Comparison of ENCODE assay signal across 23 mouse cellular contexts in genomic region chr3:69142372-69142994, GRCm38 (mm10). TPM values are rescaled to one million over a fixed set of nuclear protein-coding genes. Genes with fewer than 3 reads are reported as not detected.
DNase-seq lines count a peak whose midpoint lies in the region; ATAC-seq and TF ChIP-seq lines count a peak whose summit lies in the region.
"Had no signal": no experiment of that assay in that cellular context is flagged by ENCODE, and none has a peak within 500 bp of the region (broad histone marks: within the 10 kb centered on the region; RNA-seq: fewer than 3 reads in every experiment).

No protein-coding gene starts in this region.

- no peak overlapping the region for H3K4me2 ChIP-seq in stomach, postnatal 0 days (replicated peaks; ENCODE audit: low read depth)
- H3K4me2 ChIP-seq: embryonic facial prominence, embryonic 13.5 days; limb, embryonic 15.5 days; midbrain, embryonic 13.5 days; neural tube, embryonic 15.5 days; stomach, embryonic 15.5 days had no signal

- TF ChIP-seq EP300 in stomach, postnatal 0 days (optimal IDR thresholded peaks at IDR 0.05), result no peak

- H3K9ac ChIP-seq in stomach, postnatal 0 days (ENCODE audit: low read length), result no peak overlapping the region
- H3K9ac ChIP-seq: embryonic facial prominence, embryonic 13.5 days; limb, embryonic 15.5 days; midbrain, embryonic 13.5 days; neural tube, embryonic 15.5 days; stomach, embryonic 15.5 days had no signal

- no peak overlapping the region for H3K4me3 ChIP-seq in stomach, postnatal 0 days (ENCODE audit: low read depth, low read length)
- H3K4me3 ChIP-seq: embryonic facial prominence, embryonic 13.5 days; hindbrain, embryonic 10.5 days; limb, embryonic 15.5 days; midbrain, embryonic 13.5 days; neural tube, embryonic 15.5 days; stomach, embryonic 15.5 days had no signal

- no peaks in the 10 kb centered on the region for H3K27me3 ChIP-seq in stomach, postnatal 0 days (ENCODE audit: control insufficient read depth, insufficient read depth, low read length)
- H3K27me3 ChIP-seq: embryonic facial prominence, embryonic 13.5 days; limb, embryonic 15.5 days; midbrain, embryonic 13.5 days; neural tube, embryonic 15.5 days; Patski; stomach, embryonic 15.5 days had no signal

- no peak overlapping the region for H3K27ac ChIP-seq in stomach, postnatal 0 days (replicated peaks)
- H3K27ac ChIP-seq: embryonic facial prominence, embryonic 13.5 days; hindbrain, embryonic 10.5 days; hindbrain, postnatal 0 days; limb, embryonic 15.5 days; macrophage; midbrain, embryonic 13.5 days; neural tube, embryonic 15.5 days; stomach, embryonic 15.5 days had no signal

- H3K4me1 ChIP-seq in stomach, postnatal 0 days (replicated peaks; ENCODE audit: control insufficient read depth, insufficient read depth), result no peaks in the 10 kb centered on the region
- H3K4me1 ChIP-seq: embryonic facial prominence, embryonic 13.5 days; hindbrain, embryonic 10.5 days; limb, embryonic 15.5 days; midbrain, embryonic 13.5 days; neural tube, embryonic 15.5 days; stomach, embryonic 15.5 days had no signal

- peak; percentile 30 for DNase-seq in adrenal gland, postnatal 14 days
- no peak for DNase-seq in adrenal gland, postnatal 4 days (ENCODE audit: low spot score in 2 of 2)
- DNase-seq in lung, postnatal 36 days, result peak; percentile 26
- no peak for DNase-seq in lung, postnatal 14 days
- DNase-seq in fat pad, adult 2 months (ENCODE audit: extremely low read depth, low read depth, low spot score), result peak; percentile 80
- DNase-seq in stomach, postnatal 0 days (ENCODE audit: low spot score), result no peak
- no peak for DNase-seq in testis, postnatal 14 days (ENCODE audit: low spot score)
- DNase-seq: cerebellum, postnatal 10 days; kidney, adult 9 months; kidney, postnatal 25 days; right cerebral cortex, postnatal 25 days had no signal

- ATAC-seq in neutrophil, adult 5-6 weeks (ENCODE audit: extremely low read depth, insufficient number of reproducible peaks, low FRiP score, poor library complexity, severe bottlenecking), result peak; percentile 30; the same call in 1 of the 2 replicates
- no peak for ATAC-seq in stomach, postnatal 0 days (ENCODE audit: low FRiP score, low TSS enrichment)
- ATAC-seq: activated CD4-positive, CD25-positive, alpha-beta regulatory T cell, adult 4 months; forebrain, embryonic 16.5 days; hindbrain, postnatal 0 days; midbrain, embryonic 13.5 days; Patski had no signal

- no peaks in the 10 kb centered on the region for H3K36me3 ChIP-seq in stomach, postnatal 0 days (ENCODE audit: control insufficient read depth, insufficient read depth, low read length)
- H3K36me3 ChIP-seq: embryonic facial prominence, embryonic 13.5 days; hindbrain, embryonic 10.5 days; limb, embryonic 15.5 days; midbrain, embryonic 13.5 days; neural tube, embryonic 15.5 days; stomach, embryonic 15.5 days had no signal

- 88% methylated on average over 7 of the region's 7 CpGs for WGBS in stomach, postnatal 0 days

- H3K9me3 ChIP-seq in stomach, postnatal 0 days (ENCODE audit: control insufficient read depth, low read length), result no peaks in the 10 kb centered on the region
- H3K9me3 ChIP-seq: embryonic facial prominence, embryonic 13.5 days; limb, embryonic 15.5 days; midbrain, embryonic 13.5 days; neural tube, embryonic 15.5 days; stomach, embryonic 15.5 days had no signal

- no peak for TF ChIP-seq CTCF in stomach, postnatal 0 days (IDR thresholded peaks at IDR 0.05; ENCODE audit: low read depth)

RNA-seq across cellular contexts. Expression of gene Kpna4, which starts 15.6 kb away (rescaled TPM):
- 66.8 and 69.3 TPM in 2 replicates for total RNA-seq in adrenal gland, postnatal 14 days (2021)
- 10 to 100 TPM; 50.0 to 54.8 TPM for total RNA-seq in adrenal gland, postnatal 4 days (2021)
- 127 and 158 TPM in 2 replicates for total RNA-seq in neutrophil, adult 5-6 weeks (2017)
- 20.5 and 21.8 TPM in 2 replicates for polyA plus RNA-seq in stomach, postnatal 0 days (2015; fragmentation: Nextera tagmentation; extraction: Ambion mirVana)

Comparison
In these comparisons a context has a peak if more than half of its experiments do, and no peak if none do; other contexts are left out.
1. DNase-seq: peak in adrenal gland, postnatal 14 days (single experiment), lung, postnatal 36 days (single experiment) and fat pad, adult 2 months (single experiment); none in adrenal gland, postnatal 4 days (0 of 2), lung, postnatal 14 days (single experiment), stomach, postnatal 0 days (single experiment) and testis, postnatal 14 days (single experiment).